Mouse (Mus musculus): ENCODE results near the gene Vps13d. TPM values are rescaled to one million over a fixed set of nuclear protein-coding genes. Genes with fewer than 3 reads are reported as not detected.

Gene Vps13d
- polyA plus RNA-seq, 1 experiment from 2014 or later, result 6.6 TPM

- TF ChIP-seq CTCF (IDR thresholded peaks at IDR 0.05; ENCODE audit: low read depth) (no peak), EP300 (IDR thresholded peaks at IDR 0.05; ENCODE audit: low read depth) (peak; percentile 52; the same call in 1 of the 2 replicates)
- H3K9me3 ChIP-seq (ENCODE audit: low read length), result no peaks in the 10 kb centered on the region
- H3K27ac ChIP-seq (ENCODE audit: low read depth), result peak overlapping the region; percentile 41; the same call in 1 of the 2 replicates
- H3K9ac ChIP-seq (replicated peaks), result no peak overlapping the region
- no peak overlapping the region for H3K4me3 ChIP-seq (ENCODE audit: low read depth, low read length)
- ATAC-seq (0 out of 2 replicates have a peak, but pooled peaks have one; percentile 20), DNase-seq (no peak)
- no peaks in the 10 kb centered on the region for H3K27me3 ChIP-seq (ENCODE audit: insufficient read depth, low read length)
- no peak overlapping the region for H3K4me2 ChIP-seq (ENCODE audit: low read depth, low read length)
- WGBS (ENCODE audit: insufficient replicate concordance), result 44% methylated on average over 8 of the region's 8 CpGs
- peaks cover 2% of the 10 kb centered on the region; the same call in 1 of the 2 replicates for H3K36me3 ChIP-seq (replicated peaks; ENCODE audit: insufficient read depth, low read length)
- peaks cover 47% of the 10 kb centered on the region for H3K4me1 ChIP-seq (ENCODE audit: insufficient read depth)
Observed at GRCm38 (mm10) chr4:145024694-145025408, 170.0 kb downstream of the Vps13d start.

- H3K4me2 ChIP-seq (ENCODE audit: low read depth, low read length), result no peak overlapping the region
- H3K9ac ChIP-seq (replicated peaks), result no peak overlapping the region
- no peaks in the 10 kb centered on the region for H3K9me3 ChIP-seq (ENCODE audit: low read length)
- TF ChIP-seq EP300 (IDR thresholded peaks at IDR 0.05; ENCODE audit: low read depth) (no peak), CTCF (IDR thresholded peaks at IDR 0.05; ENCODE audit: low read depth) (peak; percentile 30; the same call in 1 of the 2 replicates)
- H3K27me3 ChIP-seq (ENCODE audit: insufficient read depth, low read length), result no peaks in the 10 kb centered on the region
- peaks cover 9% of the 10 kb centered on the region for H3K36me3 ChIP-seq (replicated peaks; ENCODE audit: insufficient read depth, low read length)
- H3K4me3 ChIP-seq (ENCODE audit: low read depth, low read length), result no peak overlapping the region
- no peak for ATAC-seq
- H3K4me1 ChIP-seq (ENCODE audit: insufficient read depth), result peaks cover 51% of the 10 kb centered on the region
- WGBS (ENCODE audit: insufficient replicate concordance), result 64% methylated on average over 6 of the region's 6 CpGs
- H3K27ac ChIP-seq (ENCODE audit: low read depth), result 0 out of 2 replicates have a peak overlapping the region, but pooled peaks have one; percentile 14
- no peak for DNase-seq
Observed at GRCm38 (mm10) chr4:145023911-145024310, 170.9 kb downstream of the Vps13d start.

DNA sequence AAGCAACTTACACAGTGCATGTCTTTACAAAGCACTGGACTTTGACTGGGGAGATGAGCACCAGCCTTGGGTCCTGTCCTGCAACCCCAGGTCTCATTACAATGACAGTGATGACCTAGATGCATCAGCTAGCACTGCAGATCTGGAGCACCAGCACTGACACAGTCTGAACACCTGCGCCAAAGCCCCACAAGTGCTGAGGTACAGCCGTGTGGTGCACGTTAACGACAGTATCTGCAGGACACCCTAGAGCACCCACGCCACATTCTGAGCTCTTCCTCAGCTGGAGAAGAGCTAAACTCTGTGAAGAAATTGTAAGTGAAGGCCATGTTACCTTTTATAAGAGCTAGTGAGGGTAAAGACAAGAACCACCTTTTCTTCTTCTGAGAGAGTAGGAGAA lies 172.0 kb downstream of the Vps13d start:
- ATAC-seq, result no peak
- H3K27me3 ChIP-seq (ENCODE audit: insufficient read depth, low read length), result no peaks in the 10 kb centered on the region
- no peak for TF ChIP-seq EP300 (IDR thresholded peaks at IDR 0.05; ENCODE audit: low read depth)
- TF ChIP-seq CTCF (IDR thresholded peaks at IDR 0.05; ENCODE audit: low read depth), result no peak
- 80% methylated on average over 5 of the region's 5 CpGs for WGBS (ENCODE audit: insufficient replicate concordance)
- no peaks in the 10 kb centered on the region for H3K9me3 ChIP-seq (ENCODE audit: low read length)
- H3K27ac ChIP-seq (ENCODE audit: low read depth), result no peak overlapping the region
- no peak overlapping the region; the same call in 1 of the 2 replicates for H3K9ac ChIP-seq (replicated peaks)
- no peak for DNase-seq
- peaks cover 11% of the 10 kb centered on the region for H3K36me3 ChIP-seq (replicated peaks; ENCODE audit: insufficient read depth, low read length)
- H3K4me1 ChIP-seq (ENCODE audit: insufficient read depth), result peaks cover 58% of the 10 kb centered on the region
- H3K4me2 ChIP-seq (ENCODE audit: low read depth, low read length), result no peak overlapping the region
- H3K4me3 ChIP-seq (ENCODE audit: low read depth, low read length), result no peak overlapping the region

- 95% methylated on average over 2 of the region's 2 CpGs for WGBS (ENCODE audit: insufficient replicate concordance)
- no peaks in the 10 kb centered on the region for H3K27me3 ChIP-seq (ENCODE audit: insufficient read depth, low read length)
- H3K9ac ChIP-seq (replicated peaks), result no peak overlapping the region
- peaks cover 11% of the 10 kb centered on the region for H3K36me3 ChIP-seq (replicated peaks; ENCODE audit: insufficient read depth, low read length)
- TF ChIP-seq CTCF (IDR thresholded peaks at IDR 0.05; ENCODE audit: low read depth) (no peak), EP300 (IDR thresholded peaks at IDR 0.05; ENCODE audit: low read depth) (no peak)
- peaks cover 60% of the 10 kb centered on the region for H3K4me1 ChIP-seq (ENCODE audit: insufficient read depth)
- no peak overlapping the region for H3K27ac ChIP-seq (ENCODE audit: low read depth)
- ATAC-seq, result no peak
- no peak for DNase-seq
- no peak overlapping the region for H3K4me3 ChIP-seq (ENCODE audit: low read depth, low read length)
- H3K4me2 ChIP-seq (ENCODE audit: low read depth, low read length), result no peak overlapping the region
- H3K9me3 ChIP-seq (ENCODE audit: low read length), result no peaks in the 10 kb centered on the region
Observed at GRCm38 (mm10) chr4:145022211-145022610, 172.6 kb downstream of the Vps13d start.

DNA sequence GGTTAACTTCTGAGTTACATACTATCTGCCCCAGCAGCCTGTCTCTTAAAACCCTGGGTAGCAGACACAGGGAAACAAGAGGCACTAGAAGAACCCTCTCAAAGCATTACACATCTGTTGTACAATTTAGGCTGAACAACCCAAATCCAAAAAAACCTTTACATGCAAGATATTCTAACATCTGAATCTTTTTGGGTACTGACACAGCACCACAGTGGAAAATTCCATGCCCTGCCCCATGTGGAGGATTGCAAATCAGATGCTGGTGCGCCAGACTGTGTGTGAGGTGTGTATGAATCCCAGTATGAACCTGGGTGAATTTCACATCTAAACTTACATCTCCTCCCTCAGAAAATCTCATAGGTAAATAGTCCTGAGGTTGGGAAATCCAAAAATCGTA lies 174.4 kb downstream of the Vps13d start:
- Histone ChIP-seq H3K4me2 (ENCODE audit: low read depth, low read length) (no peak overlapping the region), H3K36me3 (replicated peaks; ENCODE audit: insufficient read depth, low read length) (peaks cover 11% of the 10 kb centered on the region), H3K27ac (ENCODE audit: low read depth) (0 out of 2 replicates have a peak overlapping the region, but pooled peaks have one; percentile 70), H3K4me1 (ENCODE audit: insufficient read depth) (peaks cover 52% of the 10 kb centered on the region), H3K27me3 (ENCODE audit: insufficient read depth, low read length) (no peaks in the 10 kb centered on the region), H3K4me3 (ENCODE audit: low read depth, low read length) (no peak overlapping the region), H3K9me3 (ENCODE audit: low read length) (no peaks in the 10 kb centered on the region), H3K9ac (replicated peaks) (no peak overlapping the region)
- ATAC-seq (no peak), DNase-seq (no peak)
- 71% methylated on average over 2 of the region's 2 CpGs for WGBS (ENCODE audit: insufficient replicate concordance)
- no peak for TF ChIP-seq EP300 (IDR thresholded peaks at IDR 0.05; ENCODE audit: low read depth)

- ATAC-seq, result peak; percentile 37
- Histone ChIP-seq H3K27me3 (ENCODE audit: insufficient read depth, low read length) (no peaks in the 10 kb centered on the region), H3K4me1 (ENCODE audit: insufficient read depth) (peaks cover 47% of the 10 kb centered on the region), H3K4me3 (ENCODE audit: low read depth, low read length) (no peak overlapping the region), H3K9ac (replicated peaks) (no peak overlapping the region), H3K36me3 (replicated peaks; ENCODE audit: insufficient read depth, low read length) (peaks cover 11% of the 10 kb centered on the region), H3K27ac (ENCODE audit: low read depth) (peak overlapping the region; percentile 70), H3K9me3 (ENCODE audit: low read length) (no peaks in the 10 kb centered on the region), H3K4me2 (ENCODE audit: low read depth, low read length) (no peak overlapping the region)
- no peak for DNase-seq
- no peak for TF ChIP-seq CTCF (IDR thresholded peaks at IDR 0.05; ENCODE audit: low read depth)
- 0 out of 2 replicates have a peak, but pooled peaks have one; percentile 34 for TF ChIP-seq EP300 (IDR thresholded peaks at IDR 0.05; ENCODE audit: low read depth)
- 40% methylated on average over 3 of the region's 3 CpGs for WGBS (ENCODE audit: insufficient replicate concordance)
Observed at GRCm38 (mm10) chr4:145019121-145019714, 175.6 kb downstream of the Vps13d start.
